Mouse (Mus musculus) megakaryocyte, adult 5-6 weeks (primary cell): ENCODE measurements around the gene Mia. TPM values are rescaled to one million over a fixed set of nuclear protein-coding genes. Genes with fewer than 3 reads are reported as not detected.
A peak's percentile ranks its signal among the peaks of the same experiment; 100 is the strongest.

Source experiments
- ATAC-seq: 2 replicates; pipeline ENCODE4 v1.8.0; 2016; ENCODE audit warnings: mild to moderate bottlenecking, inconsistent platforms; ENCODE audit not compliant: poor library complexity, severe bottlenecking
- total RNA-seq, 2 experiments: library from RNA; stranded (forward) in 1 of 2; stranded (reverse) in 1 of 2; fragments of 153-499, 151-499 nt in 1 of 2; fragments of 221-1000, 200-1000 nt in 1 of 2; gene quantifications; 2 replicates each; pipeline versions ENCODE4 v1.2.3 to v1.2.4; 2015 to 2017

The Mia gene
- total RNA-seq, 2 experiments from 2014 or later, result not detected

DNA sequence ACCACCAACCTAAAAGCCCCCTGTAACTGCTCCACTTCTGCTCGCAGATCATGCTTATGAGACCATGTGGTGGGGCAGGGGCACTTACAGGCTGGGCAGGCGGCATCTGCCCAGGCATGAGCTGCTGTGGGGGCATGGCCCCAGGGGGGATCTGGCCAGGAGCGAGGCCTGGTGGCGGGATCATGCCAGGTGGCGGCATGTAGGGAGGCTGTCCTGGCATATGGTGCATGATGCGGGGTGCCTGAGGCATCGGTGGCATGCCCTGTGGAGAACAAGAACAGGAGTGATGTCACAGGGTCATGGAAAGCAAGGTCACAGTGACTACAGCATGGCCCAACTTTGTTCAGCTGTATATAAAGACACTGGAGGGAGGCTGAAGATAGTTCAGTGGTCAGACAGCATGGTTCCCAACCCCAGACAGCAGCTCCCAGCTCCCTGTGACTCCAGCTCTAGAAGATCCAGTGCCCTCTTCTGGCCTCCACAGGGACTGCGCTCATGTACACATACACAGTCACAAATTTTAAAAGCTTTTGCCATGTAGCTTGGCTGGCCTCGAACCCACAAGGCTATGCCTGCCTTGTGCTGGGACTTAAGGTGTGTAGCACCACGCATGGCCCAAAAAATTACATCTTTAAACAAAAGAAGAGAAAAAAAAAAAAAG lies 8.4 kb upstream of the Mia start:
- no peak for ATAC-seq

DNA sequence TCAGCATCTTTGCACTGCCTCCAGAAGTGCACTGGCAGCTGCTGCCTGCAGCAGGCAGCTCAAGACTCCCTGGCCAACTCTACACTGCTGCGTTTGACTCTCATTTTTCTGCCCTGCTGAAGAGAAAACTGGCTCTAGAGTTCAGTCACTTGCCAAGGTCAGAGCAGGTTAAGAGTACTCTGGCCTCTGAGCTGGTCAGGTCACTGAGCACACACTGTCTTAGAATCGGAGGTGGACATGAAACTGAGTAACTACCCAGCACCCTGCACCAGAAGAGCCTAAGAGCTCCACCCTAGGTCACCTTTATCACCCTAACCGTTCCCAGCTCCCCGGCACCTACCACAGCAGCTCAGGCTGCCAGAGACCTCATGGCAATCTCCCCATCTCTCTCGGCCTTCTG lies 5.0 kb upstream of the Mia start:
- ATAC-seq, result no peak

DNA sequence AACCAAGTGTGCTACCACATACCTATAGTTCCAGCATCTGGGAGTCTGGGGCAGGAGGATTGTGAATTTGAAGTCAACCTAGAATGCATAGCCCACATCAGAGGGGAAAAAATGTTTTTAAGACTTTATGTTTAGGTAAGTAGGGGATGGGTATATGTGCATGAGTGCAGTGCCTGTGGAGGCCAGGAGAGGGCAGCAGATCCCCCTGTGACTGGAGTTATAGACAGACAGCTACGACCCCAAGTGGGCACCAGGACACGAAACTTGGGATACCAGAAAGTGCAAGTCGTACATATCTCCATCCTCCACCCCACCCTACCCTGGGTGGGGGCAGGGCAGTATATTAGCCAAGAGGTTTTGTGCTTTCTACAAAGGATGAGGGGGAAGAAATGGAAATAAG lies 4.0 kb upstream of the Mia start:
- peak; percentile 84 for ATAC-seq

DNA sequence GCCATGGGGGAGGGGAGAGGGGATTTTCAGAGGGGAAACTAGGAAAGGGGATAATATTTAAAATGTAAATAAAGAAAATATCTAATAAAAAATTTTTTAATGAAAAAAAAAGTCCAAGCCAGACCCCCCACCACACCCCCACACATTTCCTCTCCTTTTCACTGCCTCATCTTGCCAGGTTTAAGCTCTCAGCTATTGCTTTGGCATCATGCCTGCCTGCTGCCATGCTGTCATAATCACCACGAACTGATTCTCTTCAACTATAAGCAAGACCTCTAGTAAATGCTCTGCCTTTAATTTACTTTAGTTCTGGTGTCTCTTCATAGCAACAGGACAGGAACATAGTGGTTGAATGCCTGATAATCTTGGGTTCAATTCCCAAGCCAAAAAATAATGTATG lies 1.5 kb upstream of the Mia start:
- ATAC-seq, result no peak

DNA sequence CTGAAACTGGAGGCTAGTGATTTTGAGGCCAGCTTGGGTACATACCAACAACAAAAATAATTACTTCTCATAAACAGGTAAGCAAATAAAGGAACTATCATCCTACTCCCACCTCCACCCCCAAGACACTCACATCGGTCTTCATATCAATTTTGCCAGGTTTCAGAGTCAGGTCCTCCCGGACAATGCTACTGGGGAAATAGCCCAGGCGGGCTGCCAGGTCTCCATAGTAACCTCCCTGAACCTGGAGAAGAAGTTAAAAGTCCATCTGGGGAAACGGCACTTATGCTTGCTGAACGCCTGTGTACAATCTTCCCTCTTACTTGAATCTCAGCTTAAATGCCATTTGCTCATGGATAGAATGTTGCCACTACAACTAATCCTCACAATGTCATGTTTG lies 921 bp downstream of the Mia start:
- ATAC-seq, result no peak

DNA sequence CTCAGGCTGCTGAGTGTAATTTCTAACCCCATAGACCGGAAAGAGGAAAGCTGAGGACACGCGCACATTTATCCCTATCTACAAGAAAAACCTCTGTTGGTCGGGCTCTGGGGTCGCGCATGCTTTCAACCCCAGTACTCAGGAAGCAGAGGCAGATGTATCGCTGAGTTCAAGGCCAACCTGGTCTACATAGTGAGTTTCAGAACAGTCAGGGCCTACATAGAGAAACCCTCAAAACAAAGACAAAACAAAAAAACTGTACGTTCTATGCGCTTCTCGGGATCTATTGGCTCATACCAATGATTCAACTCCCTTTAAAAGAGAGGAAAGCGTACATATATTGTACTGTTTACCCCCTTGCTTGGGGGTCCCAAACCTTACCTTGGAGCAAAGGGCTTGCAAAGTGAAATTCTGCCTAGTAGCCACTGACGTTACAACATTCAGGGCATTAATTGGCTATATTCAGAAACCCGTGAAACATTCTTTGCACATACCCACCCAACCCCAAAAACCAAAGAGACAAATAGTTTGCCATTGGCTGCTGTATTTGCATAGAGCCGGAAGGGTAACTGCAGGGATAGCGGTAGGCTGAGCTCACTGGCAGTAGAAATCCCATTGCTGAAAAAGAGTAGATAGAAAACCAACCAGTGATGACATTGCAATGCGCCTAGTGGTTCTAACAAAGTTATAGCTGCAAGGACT lies 1.6 kb downstream of the Mia start:
- no peak for ATAC-seq

DNA sequence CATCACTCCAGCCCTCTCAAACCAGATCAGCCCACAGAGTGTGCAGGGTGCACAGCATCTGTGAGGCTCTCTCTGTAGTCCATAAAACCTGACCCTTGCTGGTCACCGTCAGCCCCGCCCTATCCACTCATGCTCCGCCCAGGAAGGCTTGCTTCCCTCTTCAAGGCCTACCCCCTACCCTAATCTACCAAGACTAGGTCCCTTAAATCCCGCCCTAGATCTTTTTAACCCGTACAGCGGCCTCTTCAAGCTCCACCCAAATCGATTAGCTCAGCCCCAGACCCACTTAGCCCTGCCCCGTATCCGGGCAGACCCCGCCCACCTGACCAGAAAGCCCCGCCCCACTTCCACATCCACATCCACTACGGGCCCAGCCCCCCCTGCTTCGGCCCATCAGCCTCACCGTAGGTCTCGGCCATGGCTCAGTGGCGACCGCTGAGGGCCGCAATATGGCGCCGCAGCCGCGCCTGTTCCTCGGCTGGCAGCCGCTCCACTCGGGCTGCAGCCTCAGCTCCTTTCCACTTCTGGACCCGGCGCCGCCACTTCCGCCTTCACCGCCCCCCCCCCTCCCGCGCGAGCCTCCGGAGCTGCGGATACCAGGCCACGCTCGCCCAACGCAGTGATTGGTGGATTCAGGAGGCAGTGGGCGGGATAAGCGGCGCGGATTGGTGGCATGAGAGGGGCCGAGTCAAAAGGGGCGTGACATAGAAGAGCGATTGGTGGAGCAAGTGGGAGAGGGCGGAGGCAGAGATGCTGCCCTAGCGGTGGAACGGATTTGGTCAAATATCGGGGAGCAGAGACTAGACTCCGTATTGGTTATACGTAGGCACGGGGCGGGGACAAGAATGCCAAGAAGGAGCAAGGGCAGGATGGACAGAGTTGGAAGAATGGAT lies 2.4 kb downstream of the Mia start, which contains the start of gene Rab4b:
Gene Rab4b, minus strand, starts transcription at position 573 of the 893 bp plus-strand sequence.
- ATAC-seq, result peak; percentile 93

DNA sequence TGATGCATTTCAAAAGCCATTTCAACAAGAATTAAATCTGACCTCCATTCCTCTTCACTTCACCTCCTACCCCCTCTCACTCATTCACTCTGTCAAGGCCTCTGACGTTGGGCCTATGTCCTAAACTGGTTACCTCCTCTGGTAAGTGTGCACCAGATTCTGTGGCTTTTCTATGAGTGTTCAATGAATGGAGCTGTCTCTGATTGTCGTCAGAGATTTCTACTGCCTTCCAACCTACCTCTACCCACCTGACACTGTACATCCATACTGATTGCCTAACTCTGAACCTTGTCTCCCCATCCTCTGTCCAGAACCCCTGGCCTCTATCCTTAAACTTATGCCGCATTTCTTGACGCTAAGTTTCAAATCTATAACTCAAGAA lies 3.0 kb downstream of the Mia start:
- ATAC-seq, result 0 out of 2 replicates have a peak, but pooled peaks have one; percentile 1

DNA sequence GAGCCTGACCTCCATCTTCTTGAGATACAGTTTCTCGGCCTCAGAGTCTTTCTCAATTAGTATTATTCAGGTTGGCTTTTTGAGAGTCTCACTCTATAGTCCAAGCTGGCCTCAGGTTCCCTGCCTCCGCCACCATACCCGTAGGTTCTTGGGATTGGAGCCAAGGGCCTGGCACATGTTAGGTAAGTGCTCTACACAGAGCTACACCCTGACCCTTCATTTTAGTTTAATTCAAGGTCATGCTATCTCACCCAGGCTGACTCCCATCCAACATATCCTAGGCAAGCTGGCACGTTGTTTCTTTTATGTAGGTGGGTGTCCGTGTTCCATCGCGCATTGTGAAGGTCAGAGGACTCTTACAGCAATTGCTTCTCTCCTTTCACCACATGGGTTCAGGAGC lies 6.1 kb downstream of the Mia start:
- no peak for ATAC-seq

DNA sequence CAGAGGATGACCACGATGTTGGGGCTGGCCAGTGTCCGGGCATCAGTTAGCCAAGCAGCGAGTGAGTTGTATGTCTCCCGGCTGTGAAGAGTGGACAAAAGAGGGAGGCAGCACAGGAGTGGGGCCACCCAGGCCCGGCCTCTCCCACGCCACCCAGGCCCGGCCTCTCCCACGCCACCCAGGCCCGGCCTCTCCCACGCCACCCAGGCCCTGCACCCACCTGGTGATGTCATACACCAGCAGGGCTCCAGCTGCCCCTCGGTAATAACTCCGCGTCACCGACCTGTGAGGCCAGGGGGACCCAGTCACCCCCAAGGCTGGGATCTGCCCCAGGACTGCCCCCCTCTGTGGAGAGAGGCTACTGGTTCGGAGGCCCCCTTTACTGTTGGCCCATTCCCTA lies 6.5 kb downstream of the Mia start:
- no peak for ATAC-seq

DNA sequence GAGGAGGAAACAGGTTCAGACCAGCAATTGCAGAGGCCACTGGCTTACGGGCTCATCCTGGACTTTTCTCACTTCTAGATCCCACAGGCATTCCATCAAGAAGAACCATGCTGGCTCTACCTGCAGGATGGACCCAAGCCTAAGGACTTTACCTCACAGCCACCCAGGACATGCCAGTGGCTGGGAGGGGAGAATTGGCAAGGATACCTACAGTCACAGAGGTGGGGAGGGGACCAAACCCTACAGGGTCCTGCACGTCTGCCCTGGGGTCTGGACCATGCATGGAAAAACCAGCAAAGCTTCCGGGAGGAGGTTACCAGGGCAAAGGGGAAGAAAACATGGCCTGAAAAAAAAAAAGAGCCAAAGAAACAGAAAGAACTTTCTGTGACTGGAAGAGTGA lies 10.0 kb downstream of the Mia start:
- ATAC-seq, result no peak

DNA sequence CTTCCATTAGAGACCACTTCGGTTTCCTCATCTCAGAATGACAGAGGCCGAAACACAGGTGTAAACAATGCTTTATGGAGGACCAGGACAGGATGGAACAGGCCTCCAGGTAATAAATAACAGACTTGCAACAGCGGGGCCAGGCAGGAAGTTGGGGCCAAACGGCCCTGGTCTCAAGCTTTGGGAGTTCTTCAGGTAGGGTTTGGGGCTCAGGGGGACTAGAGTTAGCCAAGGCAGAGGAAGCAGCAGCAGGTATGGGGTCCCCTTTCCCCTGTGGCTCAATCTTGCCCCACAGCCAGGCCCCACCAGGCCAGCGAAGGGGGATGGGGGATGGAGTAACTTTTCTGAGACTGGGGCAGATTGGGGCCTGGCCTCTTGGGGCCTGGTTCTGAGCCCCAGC lies 12.6 kb downstream of the Mia start:
- ATAC-seq, result no peak

DNA sequence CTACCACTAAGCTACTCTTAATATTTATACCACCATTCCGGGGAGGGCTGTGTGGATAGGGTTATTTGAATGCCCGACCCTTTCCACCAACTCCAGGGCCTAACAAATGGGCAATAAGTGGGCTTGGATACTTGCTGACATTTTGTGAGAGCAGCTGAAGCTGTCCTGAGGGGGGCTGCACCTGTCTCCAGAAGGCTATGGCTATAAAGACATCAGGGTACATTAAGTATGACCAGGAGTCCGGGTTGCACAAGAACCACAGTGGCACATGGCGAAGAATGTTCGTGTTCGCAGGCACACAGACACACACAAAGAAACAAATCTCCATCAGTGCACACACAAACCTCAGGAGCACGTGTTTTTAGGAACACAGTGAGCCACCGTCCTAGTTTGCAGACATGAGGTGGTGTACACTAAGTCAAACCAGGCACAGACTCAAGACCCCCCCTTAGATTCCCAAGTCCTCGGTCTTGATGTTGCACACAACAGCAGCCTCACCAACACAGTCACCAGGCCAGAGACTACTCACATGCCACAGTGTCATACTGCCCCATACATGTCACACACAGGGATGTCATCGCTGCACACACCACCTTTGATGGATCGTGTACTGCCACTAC lies 13.4 kb downstream of the Mia start:
- ATAC-seq, result peak; percentile 4; the same call in 1 of the 2 replicates

DNA sequence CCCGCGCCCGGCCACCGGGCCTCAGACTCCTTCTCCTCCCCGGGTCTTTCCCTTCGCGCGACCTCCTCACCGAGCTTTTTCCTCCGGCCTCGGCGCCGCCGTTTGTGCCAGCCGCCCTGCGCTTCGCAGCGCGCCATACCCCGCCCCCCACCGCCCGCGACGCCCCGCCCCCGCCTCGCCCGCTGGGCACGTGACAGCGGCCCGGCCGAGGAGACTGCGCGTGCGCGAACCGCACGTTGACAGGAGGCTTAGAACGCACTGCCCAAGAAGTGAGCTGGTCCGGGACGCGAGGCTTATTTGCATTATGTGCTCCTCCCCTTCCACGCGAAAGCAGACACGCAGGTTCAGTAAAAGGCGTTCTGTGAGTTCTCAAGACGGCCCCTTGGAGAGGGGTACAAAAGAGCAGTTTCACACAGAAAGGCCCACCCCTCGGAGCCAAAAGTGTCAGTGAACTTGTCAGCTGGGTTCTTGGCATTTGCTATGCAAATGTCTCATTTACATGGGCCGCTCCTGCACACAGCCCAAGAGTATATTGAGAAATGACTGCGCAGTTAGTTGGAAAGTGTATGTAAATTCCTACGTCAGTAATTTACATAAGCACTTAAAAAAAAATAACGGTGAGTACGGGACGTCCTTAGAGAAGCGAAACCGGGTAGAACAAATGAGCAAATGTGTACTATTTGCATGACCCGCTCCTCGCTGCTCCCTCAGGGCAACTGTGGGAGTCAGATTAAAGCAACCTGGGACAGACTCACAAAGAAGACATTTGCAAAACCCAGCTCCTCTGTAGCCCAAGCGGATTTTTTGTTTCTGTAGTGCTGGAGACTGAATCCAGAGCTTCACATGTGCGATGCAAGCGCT lies 14.1 kb downstream of the Mia start, which contains the start of gene Egln2:
Gene Egln2, minus strand, starts transcription at position 189 of the 861 bp plus-strand sequence.
- peak; percentile 69 for ATAC-seq

DNA sequence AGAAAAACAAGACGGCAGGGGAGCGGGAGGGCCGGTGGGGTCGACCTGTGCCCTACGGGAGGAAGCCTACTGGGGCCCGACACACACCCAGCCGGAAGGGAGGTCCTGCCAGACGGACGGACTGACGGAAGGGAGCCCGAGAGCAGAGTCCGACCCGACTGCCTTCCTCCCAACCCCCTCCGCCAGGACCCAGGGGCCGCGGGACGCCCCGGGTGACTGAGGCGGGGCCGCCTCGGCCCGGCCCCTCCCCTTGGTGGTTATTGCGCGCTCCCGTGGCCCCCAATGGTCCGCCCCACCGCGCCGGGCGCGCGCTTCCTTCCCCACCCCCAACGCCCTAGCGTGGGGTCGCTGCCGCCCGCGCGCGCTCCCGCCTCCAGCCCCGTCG lies 14.7 kb downstream of the Mia start:
- ATAC-seq, result peak; percentile 77

DNA sequence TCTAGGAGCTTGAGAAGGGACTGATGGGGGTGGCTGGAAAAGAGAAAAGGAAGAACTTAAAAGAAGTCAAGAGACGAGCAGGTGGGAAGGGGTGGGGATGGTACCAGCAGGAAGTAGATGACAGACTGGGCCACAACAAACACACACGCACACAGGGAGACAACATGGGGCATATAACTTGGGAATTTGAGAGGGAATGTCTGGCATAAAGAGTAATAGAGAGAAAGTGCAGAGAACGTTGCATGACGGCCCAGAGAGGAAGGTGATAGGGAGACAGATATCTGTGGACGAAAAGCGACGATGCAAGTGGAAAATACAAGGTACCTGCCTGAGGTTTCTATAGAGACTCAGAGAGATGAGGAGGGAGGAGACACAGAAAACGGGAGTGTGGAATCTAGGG lies 15.3 kb downstream of the Mia start:
- no peak for ATAC-seq

DNA sequence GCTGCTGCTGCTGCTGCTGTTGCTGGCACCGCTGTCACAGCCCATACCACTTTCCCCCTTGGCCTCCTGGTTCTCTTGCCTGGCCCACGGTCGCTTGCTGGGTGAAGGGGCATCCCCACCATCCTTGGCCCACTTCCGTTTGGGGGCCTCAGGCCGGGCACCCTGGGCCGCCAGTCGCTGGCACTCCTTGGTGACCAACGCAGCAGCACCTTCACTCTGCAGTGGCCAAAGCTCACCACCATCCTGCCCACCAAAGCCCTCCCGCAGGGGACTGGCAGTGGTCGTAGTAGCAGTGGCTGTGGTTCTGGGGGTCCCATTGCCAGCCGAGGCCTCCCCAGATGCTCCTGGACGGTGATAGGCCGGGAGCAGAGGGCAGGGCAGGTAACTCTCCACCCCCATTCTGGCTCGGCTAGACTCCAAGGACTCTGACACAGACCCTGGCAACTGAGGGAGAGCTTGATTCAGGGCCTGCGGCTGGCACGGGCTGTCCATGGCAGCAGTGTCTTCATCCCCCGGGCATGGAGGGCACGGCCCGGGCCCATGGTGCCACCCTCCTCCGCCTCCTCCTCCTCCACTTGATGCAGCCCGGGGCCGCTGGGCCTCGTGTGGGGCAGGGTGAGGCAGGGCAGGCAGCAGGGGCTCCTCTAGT lies 15.8 kb downstream of the Mia start:
- no peak for ATAC-seq

DNA sequence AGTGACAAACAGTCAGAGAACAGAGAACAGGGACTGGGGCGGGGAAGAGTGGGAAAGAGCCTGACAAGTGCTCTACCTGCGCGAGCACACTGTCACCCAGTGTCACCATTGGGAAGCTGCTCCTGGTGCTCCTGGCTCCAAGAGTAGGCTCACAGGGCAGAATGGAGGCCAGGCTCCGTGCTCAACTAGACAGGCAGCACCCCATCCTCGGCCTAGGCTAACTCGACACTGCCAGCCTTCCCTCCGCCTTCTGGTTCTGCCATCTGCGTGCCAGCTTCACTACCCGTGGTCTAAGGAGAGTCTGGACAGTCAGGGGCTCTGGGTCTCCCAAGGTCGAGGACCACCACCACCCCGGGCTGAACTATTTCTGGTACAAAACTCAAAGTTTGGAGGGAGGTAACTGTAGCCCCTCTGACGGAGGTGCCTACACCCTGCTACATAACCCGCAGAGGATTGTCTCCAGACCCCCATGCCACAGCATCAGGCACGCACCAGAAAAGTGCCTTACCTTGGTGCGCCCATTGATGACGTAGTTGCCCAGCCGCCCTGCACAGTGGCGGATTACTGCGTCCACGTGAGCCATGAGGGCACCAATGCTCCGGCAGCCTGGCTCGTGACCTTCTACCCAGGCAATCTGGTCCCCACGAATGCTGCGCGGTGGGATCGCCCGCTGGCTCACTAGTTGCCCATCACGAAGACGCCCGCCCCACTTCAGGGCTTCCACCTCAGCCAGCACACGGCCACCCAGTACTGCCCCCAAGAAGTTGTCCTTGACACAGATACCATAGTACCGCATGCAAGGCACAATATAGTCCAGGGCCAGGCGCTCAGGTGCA lies 16.6 kb downstream of the Mia start:
- no peak for ATAC-seq

DNA sequence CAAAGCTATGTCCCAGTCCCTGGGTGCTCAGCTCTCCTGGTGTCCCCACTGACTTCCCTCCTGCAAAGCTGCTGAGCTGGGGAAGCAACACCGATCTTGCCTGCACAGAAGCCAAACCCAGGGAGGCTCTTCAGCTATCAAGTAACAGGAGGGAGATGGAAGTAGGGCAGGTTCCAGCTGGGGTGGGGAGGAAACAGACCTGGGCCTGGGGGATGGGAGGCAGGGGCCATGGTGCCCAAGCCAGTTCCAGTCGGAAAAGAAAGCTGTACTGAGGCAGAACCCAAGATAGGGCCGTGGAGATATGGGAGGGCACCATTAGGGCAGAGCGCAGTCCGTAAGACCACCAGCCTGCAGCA lies 17.5 kb downstream of the Mia start:
- no peak for ATAC-seq
